Mouse (Mus musculus) lung, postnatal 0 days (tissue): ENCODE results near the gene Lrrc39.

Experiments
- CTCF ChIP-seq: IDR thresholded peaks from 2 replicates; pipeline ENCODE4 v1.5.1; 2016; ENCODE audit warnings: antibody characterized with exemption, mild to moderate bottlenecking
- EP300 ChIP-seq: IDR thresholded peaks from 2 replicates; pipeline ENCODE4 v1.6.1; 2016; ENCODE audit warnings: antibody characterized with exemption, mild to moderate bottlenecking, control low read depth

DNA sequence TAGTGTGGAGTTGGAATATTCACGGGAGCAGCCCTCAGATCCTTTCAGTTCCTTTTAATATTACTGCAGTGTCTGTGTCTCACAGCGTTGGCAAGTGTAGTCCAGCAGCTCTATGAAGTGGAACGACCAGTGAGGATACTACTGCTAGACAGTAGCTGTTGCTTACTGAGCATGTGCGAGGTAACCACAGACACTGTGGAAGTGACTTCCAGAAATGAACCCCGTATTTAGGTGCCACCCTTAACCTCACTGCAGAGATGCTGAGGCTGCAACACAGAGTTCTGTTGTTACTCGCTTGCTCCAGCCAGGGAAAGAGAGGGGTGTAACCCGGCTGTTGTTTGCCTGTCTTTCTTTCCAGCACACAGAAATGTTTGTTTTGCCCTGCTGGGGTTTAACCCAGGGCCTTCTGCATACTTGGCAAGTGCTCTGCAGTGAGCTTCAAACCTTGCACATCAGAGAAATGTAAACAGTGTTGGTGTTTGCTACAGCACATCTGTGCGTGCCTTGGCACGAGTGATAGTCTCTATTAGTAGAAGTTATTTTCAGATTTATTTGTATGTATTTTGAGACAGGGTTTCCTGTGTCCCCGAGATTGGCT lies 51.6 kb downstream of the Lrrc39 start, which contains the start of gene Trmt13:
- no peak for TF ChIP-seq CTCF
- TF ChIP-seq EP300, result no peak
